Mouse (Mus musculus) cerebellum, postnatal 4 days (tissue): ENCODE results near the gene Ttc41.
"Not testable (repeated sequence)": the region's sequence is repeated elsewhere in the genome, so short reads cannot be mapped to it uniquely, and the experiment has no call there.

Source experiments
- DNase-seq, 2 experiments: peaks; one replicate each; pipeline ENCODE4 v3.0.0; 2022; ENCODE audit warnings: low spot score in 2 of 2, mixed read lengths in 1 of 2

Ttc41 gene

DNA sequence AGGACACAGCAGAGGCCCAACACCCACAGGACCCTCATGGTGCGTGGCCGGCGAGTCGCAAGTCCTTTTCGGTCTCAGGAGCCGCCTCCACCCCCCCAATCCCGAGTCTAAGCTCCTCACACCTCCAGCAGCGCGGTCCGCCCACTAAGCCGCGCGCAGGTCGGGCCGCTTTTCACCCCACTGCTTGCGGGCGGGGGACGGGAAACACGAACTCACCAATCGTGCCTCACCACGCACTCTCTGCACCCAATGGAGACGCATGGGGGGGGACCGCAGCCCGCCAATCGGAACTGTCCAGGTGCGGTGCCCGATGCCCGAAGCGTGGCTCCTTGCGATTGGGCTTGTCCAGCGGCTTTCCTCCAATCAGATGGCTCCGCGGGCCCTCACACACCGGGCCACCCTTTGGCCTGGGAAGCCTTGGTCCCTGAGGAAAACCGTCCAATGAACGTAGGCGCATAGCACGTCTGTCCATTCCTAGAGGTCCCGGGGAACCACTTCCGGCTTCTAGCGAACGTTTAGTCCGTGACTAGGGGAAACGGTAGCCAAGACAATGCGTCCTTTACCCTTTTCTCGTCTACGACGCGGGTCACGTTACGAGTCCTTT is at the start of gene Ttc41, which contains the start of gene Hsp90b1:
Ttc41 (plus strand) TSS at position 494 of the 604 bp plus-strand sequence.
Hsp90b1 (minus strand) TSS at position 192 of the 604 bp plus-strand sequence.
- peak; percentile 92 to 97 for DNase-seq

DNA sequence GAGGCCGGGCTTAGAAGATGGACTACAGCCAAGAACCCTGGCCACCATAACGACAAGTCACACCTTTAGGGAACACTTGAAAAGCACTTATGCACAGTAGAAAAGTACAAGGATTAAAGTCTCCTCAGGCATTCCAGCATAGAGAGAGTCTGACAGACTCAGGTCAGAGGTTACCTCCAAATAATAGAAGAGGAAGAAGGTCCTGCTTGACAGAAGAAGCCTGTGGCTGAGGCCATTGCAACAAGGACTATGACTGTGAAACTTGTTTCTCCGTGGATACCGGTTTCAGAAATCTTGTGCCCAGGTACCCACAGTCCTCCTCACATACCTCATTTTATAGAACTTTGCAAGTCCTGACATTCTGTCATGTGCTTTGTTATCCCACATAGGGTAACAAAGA is 35.1 kb upstream of the Ttc41 start:
- DNase-seq = not testable (repeated sequence)

DNA sequence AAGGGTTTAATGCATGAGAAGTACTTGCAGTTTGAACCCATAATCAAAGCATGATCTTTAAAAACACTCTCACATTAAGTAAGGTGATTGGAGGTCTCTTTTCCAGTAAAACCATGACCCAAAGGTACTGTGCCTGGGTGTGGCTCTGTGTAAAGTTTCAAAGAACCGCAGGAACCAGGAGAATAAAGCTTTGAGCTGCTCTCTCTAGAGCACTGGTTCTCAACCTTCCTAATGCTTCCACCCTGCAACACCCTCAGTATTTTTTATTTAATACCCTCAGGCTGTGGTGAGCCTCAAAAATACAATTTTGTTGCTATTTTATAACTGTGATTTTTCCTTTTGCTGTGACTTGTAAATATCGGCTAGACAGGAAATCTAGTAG is 20.8 kb upstream of the Ttc41 start:
- not testable (repeated sequence) for DNase-seq

DNA sequence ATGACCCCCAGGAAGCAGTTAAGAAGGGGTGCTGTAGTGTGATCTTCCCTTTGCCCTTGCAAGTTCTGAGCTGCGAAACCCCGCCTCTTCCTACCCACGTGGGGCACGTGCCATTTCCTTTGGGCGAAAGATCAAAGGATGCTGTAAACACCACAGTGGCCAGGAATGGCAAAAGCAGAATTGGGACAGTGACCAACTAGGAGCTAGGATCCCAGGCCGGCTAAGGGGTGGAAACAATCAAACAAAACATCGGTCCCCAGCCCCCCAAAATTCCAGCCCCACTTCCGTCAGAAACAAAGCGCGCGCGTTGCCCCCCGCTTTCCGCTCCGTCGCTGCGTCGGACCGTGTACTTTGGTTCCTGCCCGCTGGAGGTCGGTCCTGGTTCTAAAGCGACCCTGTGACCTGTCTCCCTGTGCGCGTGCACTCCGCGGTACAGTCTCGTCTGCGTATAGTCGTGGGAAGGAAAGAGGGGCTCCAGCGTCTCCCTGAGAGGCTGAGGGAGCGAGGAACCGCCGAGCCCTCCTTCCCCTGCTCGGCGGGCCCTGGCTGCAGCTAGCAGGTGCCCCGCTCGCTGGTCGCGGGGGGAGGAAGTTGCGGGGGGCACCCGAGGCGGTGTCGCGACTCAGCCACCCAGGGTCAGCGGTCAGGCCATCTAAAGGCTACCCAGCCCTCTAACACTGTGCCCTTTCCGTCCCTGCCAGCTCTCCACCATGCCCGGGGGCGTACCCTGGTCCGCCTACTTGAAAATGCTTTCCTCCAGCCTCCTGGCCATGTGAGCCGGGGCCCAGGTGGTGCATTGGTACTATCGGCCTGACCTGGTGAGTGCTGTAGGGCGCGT is 20.2 kb upstream of the Ttc41 start:
- peak; percentile 69 to 85 for DNase-seq

DNA sequence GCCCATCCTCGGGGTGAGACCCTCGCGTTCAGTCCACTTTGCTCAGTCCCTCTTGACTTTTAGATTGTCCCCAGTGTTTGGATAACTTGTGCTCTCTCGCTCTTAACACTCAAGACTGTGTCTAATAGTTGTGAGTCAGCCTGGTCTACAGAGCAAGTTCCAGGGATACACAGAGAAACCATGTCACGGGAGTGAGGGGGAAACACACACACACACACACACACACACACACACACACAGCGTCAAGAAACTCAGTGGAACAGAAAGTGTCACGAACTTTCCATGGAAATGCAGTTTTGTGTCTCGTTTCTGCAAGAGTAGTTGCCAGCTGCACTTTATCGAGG is 19.6 kb upstream of the Ttc41 start:
- not testable (repeated sequence) for DNase-seq

DNA sequence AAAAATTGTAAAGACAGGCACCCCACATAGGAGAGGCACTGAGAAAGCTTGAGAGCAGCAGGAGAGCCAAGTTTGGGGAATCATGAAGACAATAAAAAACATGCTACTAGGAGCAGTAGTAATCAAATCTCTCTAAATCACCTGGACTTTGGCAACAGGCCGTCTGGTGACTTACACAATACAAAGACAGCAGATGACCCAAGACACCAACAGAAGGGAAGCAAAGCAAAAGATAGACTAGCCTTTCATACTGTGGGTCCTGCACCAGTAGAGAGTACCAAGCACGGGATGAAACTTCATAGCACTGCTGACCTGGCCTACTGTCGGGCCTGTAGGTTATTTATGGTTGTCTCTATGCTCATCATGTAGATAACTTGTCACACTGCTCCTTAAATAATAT is 5.4 kb upstream of the Ttc41 start:
- no peak for DNase-seq

DNA sequence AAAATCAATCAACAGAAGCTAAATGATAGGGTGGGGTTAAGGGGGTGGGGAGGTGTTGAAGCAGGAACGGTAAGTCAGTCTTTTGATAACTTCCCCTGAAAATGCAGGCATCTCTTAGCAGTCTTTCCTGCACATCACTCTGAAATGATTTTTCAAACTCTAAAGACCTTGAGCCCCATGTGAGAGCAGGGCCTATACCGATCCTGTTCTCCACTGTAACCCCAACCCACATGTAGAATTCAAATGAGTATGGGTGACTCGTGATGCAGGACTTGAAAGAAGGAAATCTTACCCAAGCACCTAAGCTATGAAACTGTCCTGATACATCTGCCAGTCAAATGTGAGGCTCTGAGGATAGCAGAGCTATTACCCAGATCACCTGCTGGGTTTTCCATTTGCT is 4.6 kb upstream of the Ttc41 start:
- no peak for DNase-seq

DNA sequence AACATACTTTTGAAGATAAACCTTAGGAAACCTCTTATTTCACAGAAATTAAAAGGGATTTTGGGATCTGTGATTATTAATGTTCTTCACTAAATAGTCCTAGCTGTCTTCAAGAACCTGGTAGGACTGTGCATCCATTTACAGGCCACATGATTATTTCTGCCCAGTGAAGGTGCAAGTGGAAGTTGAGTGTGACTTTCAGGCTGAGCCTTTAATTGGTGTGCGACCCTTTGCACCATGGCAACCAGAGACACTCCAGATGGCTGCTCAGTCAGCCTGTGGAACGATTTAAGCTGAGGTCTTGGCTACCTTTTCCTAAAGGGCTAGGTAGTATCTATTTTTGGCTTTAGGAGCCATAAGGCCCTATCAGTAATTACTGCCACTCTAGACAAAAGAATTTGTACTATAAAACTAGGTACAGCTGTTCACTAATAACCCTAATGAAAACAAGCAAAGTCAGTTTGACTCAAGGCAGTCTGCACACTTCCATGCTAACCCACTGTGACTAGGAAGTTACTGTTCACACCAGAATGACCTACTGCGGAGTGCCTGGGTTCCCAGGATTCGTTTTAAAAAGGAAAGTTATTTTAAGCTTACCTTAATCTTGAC is 3.2 kb upstream of the Ttc41 start:
- DNase-seq = no peak

DNA sequence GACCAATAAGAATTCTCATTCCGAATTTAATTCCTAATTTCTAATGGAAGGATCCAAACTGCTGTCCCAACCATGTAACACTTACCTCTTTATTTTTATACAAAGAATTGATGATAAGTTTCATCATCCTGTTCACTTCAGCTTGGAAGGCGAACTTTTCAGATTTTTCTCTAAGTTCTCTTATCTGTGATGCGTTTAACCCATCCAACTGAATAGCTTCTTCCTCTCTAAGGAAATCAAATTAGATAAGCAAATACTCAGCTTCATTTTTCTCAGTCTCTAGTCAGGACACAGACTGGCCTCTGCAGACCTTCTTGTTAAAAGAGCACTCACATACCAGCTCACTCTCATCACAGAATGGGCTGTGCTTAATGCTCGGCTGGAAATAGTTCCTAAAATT is 2.2 kb upstream of the Ttc41 start:
- no peak for DNase-seq

DNA sequence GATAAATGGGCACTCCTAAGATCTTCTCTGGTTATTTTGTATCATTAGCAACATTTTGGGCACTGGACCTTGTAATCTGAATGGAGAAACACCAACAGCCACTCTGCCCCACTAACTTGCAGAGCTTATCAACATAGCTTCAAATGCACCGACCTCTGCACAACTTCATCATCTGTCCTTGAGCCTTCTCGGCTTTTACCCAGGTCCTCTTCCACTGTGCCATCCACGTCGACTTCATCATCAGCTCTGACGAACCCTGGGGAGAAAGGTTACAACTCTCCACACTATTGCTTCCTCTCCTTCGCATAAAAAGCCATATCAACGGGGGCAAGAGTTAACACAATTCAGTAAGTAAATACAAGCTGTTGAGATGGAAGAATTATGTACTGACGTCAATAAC is 1.5 kb upstream of the Ttc41 start:
- no peak for DNase-seq

DNA sequence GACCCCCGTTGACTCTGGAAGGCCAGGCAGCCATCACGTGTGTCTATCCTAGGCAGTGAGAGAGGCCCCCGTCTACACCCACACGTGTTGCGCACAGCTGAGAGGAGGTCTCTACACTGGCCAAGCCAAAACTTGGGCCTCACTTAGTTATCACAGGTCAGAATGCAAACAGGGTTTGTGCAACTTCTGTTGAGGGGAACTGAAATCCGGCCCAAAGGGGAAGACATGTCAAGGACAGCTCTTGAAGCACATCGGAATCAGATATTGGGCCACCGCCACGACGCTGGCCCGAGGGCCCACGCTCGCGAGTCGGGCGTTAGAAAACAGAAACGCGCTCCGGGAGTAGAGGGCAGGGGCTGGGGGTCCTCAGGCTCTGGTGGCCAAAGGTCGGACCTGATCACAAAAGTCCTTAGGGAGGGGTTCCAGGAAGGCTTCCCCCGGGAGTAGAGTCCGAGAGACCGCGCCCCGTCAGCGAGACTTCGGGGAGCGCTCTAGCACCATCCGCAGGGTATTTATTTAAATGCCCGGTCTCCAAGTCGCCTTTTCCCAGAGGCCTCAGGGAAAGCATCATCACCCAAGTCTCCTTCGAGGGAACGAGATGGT is 921 bp upstream of the Ttc41 start:
- DNase-seq = no peak

DNA sequence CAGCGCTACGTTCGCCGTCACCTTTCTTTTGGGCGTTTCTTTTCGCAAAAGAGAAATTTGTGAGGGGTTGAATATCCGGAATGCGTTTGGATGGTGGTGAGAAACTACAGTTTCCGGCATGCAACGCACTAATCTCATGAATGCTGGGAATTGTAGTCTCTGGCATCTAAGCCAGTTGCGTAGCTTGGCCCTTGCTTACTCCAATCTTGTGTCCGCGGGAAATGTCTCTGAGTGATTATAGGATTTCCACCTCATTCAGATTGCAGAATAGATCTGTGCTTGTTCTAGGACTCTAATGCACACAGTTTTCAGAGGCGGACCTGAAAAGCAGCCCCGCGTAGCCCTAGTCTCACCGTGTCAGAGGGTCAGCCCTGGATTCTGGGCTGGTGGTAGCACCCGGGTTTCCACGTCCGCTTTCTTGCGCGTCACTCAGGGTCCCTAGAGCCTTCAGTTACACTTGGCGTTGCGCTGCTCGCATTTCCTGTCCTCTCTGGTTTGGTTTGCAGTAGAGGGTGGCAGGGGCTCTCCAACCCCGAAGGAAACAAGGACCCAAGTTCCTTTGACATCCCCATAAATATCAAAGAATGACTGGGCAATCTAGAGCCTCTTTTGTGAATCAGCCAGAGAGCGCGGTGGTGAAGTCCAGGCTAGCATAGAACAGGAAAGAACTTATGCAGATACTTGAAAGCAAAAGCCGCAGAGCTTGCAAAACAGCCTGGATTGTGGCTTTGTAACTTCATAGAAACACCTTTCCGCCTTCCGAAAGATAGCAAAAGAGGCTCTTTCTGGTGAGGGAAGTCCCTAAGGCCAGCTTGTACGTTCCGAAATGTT is 526 bp downstream of the Ttc41 start:
- DNase-seq = peak; percentile 33 to 60

DNA sequence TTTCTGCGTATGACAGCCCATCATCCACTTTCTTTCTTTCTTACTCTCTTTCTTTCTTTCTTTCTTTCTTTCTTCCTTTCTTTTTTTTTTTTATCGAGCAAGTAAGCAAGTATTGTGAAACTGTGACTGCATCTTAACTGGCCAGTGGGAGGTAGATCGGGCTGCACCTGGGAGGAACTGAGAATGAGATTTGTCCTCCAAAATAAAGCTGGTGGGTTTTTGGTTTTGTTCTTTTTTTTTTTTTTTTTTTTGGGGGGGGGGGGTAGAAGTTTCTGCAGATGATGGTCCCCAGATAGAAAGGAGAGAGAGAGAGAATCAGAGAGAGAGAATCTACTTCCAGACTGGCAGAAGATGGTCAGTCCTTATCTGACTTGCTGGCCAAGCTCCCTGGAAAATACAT is 1.5 kb downstream of the Ttc41 start:
- DNase-seq = no peak

DNA sequence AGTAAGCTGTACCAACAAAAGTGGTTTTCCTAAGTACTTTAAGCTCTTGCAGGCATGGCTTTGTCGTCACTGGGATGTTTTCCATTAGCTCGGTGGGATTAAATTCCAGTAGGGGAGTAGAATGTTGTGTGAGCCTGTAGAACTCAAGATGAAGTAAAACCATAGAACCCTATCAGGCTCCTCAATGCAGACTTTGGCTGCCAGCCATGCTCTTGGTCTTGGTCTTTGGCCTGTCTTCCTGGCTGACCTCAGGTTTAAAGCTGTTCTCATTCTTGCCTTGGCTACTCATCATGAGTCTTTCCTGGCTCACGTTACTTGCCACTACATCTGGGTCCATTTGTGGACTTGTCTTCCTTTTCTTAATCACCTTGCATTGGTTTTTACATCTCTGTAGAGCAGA is 6.5 kb downstream of the Ttc41 start:
- DNase-seq = no peak

DNA sequence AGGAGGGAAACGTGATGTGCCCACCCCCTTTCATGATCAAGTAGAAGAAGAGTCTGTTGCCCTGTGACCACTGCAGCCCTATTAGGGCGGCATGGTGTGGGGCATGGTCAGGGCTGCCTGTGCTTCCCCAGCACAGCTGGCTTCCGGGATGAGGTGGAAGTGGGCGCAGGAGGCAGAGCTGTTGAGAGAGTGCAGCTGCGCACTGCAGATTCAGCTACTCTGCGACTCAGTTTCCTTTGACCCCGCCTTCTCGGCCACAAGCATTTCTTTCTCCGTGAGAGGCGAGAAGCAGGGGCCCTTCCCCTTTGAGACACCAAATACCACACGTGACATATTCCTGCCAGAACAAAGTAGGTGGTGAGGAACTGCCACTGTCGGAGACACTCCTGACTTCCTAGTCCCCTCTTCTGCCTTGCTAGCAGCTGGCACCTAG is 22.0 kb downstream of the Ttc41 start:
- DNase-seq = peak in 1 of 2 experiments; percentile 14

DNA sequence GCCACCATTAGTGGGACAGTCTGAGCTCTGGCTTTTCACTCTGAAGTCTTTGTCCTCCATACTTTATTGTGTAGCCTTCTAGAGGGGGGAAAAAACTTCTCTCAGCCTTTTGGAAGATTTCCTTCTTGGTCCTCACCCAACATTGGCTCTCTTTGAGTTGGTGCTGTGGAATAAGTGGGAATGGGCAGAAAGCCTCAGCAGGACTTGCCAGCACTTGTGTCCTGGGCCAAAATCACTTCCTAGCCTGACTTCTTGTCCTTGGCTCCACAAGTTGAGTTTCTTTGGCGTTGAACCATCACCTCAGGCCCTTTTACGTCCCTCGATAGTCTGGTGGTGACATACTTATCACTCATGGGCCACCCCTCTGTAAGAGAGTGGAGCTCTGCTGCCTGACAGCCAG is 22.6 kb downstream of the Ttc41 start:
- no peak for DNase-seq

DNA sequence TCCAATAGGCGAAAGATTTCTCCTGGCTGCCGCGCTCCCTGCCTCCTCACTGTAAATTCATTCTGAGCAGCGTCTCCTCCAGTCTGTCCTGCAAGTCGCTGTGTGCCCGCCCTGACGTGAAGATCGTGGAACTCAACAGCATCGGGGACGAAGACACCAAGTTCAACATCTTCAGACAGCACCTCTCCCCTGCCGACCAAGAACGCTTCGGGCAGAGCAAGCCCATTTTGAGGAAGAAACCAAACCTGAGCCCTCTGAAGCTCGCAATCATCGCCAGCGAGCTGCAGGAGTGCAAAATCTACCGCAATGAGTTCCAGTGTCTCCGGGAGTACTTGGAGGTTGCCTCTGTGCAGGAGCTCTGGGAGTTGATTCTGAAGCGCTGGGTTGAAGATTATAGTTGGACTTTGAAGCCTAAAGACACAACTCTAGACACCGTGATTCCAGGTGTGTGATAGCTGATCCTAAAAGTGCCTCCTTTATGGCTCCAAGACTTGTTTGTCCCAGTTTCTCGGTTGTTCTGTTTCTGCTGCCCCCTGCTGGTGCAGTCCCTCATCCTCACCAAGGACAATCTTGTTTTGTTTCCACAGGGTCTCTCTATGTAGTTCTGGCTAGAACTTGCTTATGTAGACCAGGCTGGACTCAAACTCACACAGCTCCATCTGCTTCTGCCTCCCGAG is 25.4 kb downstream of the Ttc41 start:
- peak; percentile 71 to 83 for DNase-seq

DNA sequence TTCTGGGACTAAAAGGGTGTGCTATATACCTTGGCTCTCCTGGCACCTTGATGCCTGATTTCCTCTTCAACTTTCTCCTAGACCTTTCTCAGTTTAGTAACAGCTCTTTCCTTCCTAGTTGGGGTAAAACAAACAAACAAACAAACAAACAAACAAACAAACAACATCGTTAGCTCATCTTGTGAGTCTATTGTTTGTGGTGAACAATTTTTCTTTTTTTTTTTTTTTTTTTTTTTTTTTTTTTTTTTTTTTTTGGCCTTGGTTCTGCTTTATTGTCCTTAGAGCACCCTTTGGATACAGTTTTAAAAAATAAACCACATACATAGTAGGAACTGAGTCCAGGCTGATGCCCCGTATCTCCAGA is 25.9 kb downstream of the Ttc41 start:
- no peak for DNase-seq

DNA sequence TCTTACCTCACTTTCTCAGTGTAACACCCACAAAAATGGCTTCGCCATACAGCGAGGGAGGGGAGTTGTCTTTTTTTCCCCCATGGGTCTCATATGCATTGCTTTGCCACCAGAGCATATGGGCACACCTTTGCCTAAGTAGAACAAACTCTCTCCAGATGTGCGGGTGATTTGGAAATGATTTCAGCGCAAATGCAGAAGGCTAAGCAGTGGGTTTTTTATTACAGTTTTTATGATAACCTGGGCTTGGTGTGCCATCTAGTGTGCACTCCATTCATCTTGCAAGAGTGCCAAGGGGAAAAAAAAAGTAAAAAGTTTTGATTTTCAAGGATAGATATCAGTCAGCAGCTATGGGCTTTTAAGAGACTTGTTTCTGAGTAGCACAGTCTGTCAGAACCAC is 29.4 kb downstream of the Ttc41 start:
- DNase-seq = no peak

DNA sequence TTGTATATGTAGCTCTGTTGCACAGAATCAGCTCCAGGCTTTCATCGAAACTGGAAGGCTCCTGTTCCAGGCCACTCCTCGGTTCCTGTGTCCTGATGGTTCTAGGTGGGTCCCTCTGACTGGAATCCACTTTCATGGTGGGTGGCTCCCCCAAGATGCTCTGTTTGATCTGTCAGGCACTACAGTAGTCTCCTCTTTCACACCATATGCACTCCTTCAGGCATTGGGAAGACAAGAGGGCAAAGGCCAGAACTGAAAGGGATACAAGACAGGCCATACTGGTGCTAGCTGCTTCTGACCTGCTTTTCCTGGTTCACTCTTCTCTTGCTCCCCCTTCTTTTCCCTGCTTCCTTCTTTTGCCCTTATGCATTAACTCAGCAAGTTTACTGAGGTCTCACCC is 37.3 kb downstream of the Ttc41 start:
- DNase-seq = no peak

DNA sequence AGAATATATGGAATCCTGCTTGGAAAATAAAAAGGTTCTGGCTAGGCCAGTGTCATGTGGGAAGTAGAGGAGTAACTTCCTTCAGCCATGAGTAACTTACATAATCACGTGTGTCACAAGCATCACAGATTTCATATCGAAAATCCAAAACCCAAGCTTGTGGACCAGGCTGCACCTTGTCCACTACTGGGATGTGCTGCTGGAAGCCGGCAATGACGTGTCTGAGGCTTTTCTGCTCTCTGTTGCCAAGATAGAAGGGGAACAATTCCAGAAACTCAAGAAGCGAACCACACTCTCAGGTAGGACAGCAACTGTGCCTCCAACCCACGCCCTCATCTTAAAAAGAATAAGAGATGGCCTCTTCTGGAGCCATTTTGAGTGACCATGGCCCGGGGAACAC is 38.7 kb downstream of the Ttc41 start:
- no peak for DNase-seq
